Comparison of ENCODE assay signal across 8 mouse cellular contexts in genomic region chr1:168221071-168221521, GRCm38 (mm10).
DNase-seq lines count a peak whose midpoint lies in the region; ATAC-seq lines count a peak whose summit lies in the region.

No protein-coding gene starts in this region.

- no peaks in the 10 kb centered on the region for H3K36me3 ChIP-seq in kidney, embryonic 16.5 days (ENCODE audit: insufficient read depth, low read length)
- no peaks in the 10 kb centered on the region for H3K36me3 ChIP-seq in hindbrain, embryonic 11.5 days (ENCODE audit: control insufficient read depth, insufficient read depth, low read length)
- no peaks in the 10 kb centered on the region for H3K36me3 ChIP-seq in lung, embryonic 16.5 days (ENCODE audit: control insufficient read depth, insufficient read depth, low read length)

- H3K27ac ChIP-seq in kidney, embryonic 16.5 days (ENCODE audit: low read length) = 0 out of 2 replicates have a peak overlapping the region, but pooled peaks have one; percentile 23
- 0 out of 2 replicates have a peak overlapping the region, but pooled peaks have one; percentile 7 for H3K27ac ChIP-seq in hindbrain, embryonic 11.5 days (ENCODE audit: low read depth, low read length)
- H3K27ac ChIP-seq in lung, embryonic 16.5 days (ENCODE audit: low read length) = peak overlapping the region; percentile 26; the same call in 1 of the 2 replicates

- H3K4me2 ChIP-seq in kidney, embryonic 16.5 days (replicated peaks; ENCODE audit: low read depth, low read length) = no peak overlapping the region
- no peak overlapping the region for H3K4me2 ChIP-seq in hindbrain, embryonic 11.5 days (replicated peaks; ENCODE audit: low read depth, low read length)
- peak overlapping the region; percentile 18; the same call in 1 of the 2 replicates for H3K4me2 ChIP-seq in lung, embryonic 16.5 days (ENCODE audit: low read depth, low read length)

- no peak overlapping the region for H3K4me3 ChIP-seq in kidney, embryonic 16.5 days (ENCODE audit: low read length)
- H3K4me3 ChIP-seq in hindbrain, embryonic 11.5 days (ENCODE audit: low read depth, low read length) = no peak overlapping the region
- H3K4me3 ChIP-seq in lung, embryonic 16.5 days (ENCODE audit: low read length) = no peak overlapping the region

- no peaks in the 10 kb centered on the region for H3K27me3 ChIP-seq in kidney, embryonic 16.5 days (ENCODE audit: insufficient read depth, low read length)
- H3K27me3 ChIP-seq in hindbrain, embryonic 11.5 days (ENCODE audit: control insufficient read depth, insufficient read depth, low read length) = no peaks in the 10 kb centered on the region
- H3K27me3 ChIP-seq in lung, embryonic 16.5 days (ENCODE audit: control insufficient read depth, insufficient read depth, low read depth, low read length) = no peaks in the 10 kb centered on the region

- DNase-seq in kidney, postnatal 14 days = no peak
- DNase-seq in cerebellum, postnatal 14 days = peak; percentile 31 to 51
- DNase-seq in hindbrain, embryonic 11.5 days (ENCODE audit: low spot score) = no peak
- DNase-seq in gastrocnemius, postnatal 10 days = no peak
- DNase-seq in spleen, postnatal 36 days (ENCODE audit: low spot score in 2 of 2) = no peak

- no peak for ATAC-seq in kidney, embryonic 16.5 days (ENCODE audit: low FRiP score, low TSS enrichment)
- no peak for ATAC-seq in hindbrain, embryonic 11.5 days (ENCODE audit: low FRiP score)
- peak; percentile 45 for ATAC-seq in lung, embryonic 16.5 days (ENCODE audit: low read depth)
- no peak for ATAC-seq in activated CD4-positive, CD25-positive, alpha-beta regulatory T cell, adult 4 months

- H3K4me1 ChIP-seq in kidney, embryonic 16.5 days (ENCODE audit: insufficient read depth, low read length) = peaks cover 58% of the 10 kb centered on the region
- no peaks in the 10 kb centered on the region; the same call in 1 of the 2 replicates for H3K4me1 ChIP-seq in hindbrain, embryonic 11.5 days (replicated peaks; ENCODE audit: control insufficient read depth, insufficient read depth, low read length)
- H3K4me1 ChIP-seq in lung, embryonic 16.5 days (replicated peaks; ENCODE audit: control insufficient read depth, insufficient read depth, low read length) = peaks cover 31% of the 10 kb centered on the region

- H3K9me3 ChIP-seq in kidney, embryonic 16.5 days (ENCODE audit: low read length) = no peaks in the 10 kb centered on the region
- H3K9me3 ChIP-seq in hindbrain, embryonic 11.5 days (ENCODE audit: control insufficient read depth, low read length) = no peaks in the 10 kb centered on the region
- no peaks in the 10 kb centered on the region for H3K9me3 ChIP-seq in lung, embryonic 16.5 days (ENCODE audit: control insufficient read depth, low read length)

- WGBS in kidney, embryonic 16.5 days = 68% methylated on average over 14 of the region's 14 CpGs
- 56% methylated on average over 14 of the region's 14 CpGs for WGBS in hindbrain, embryonic 11.5 days
- 50% methylated on average over 14 of the region's 14 CpGs for WGBS in lung, embryonic 16.5 days

- no peak overlapping the region for H3K9ac ChIP-seq in kidney, embryonic 16.5 days (replicated peaks; ENCODE audit: low read length)
- no peak overlapping the region for H3K9ac ChIP-seq in hindbrain, embryonic 11.5 days (ENCODE audit: low read depth, low read length)
- H3K9ac ChIP-seq in lung, embryonic 16.5 days (ENCODE audit: low read length) = no peak overlapping the region

Comparison
In these comparisons a context has a peak if more than half of its experiments do, and no peak if none do; other contexts are left out.
1. DNase-seq: peak in cerebellum, postnatal 14 days (2 of 2); none in kidney, postnatal 14 days (single experiment), hindbrain, embryonic 11.5 days (single experiment), gastrocnemius, postnatal 10 days (single experiment) and spleen, postnatal 36 days (0 of 2).
2. Peak in every context shown above with its lines, with median percentiles within 50 percentile points of each other: H3K27ac ChIP-seq.